Mouse (Mus musculus) liver, postnatal 0 days (tissue): Measurements from ENCODE around the gene Gm4884. TPM values are rescaled to one million over a fixed set of nuclear protein-coding genes. Genes with fewer than 3 reads are reported as not detected.
"Not testable (repeated sequence)": the region's sequence is repeated elsewhere in the genome, so short reads cannot be mapped to it uniquely, and the experiment has no call there.

ENCODE experiments used
- ATAC-seq: fragments of 200-750 bp; cut with Nextera tagmentation; 2 replicates; pipeline ENCODE4 v1.8.0; 2017; ENCODE audit warnings: mild to moderate bottlenecking, moderate library complexity
- DNase-seq: peaks from one replicate; pipeline ENCODE4 v3.0.0-alpha.2; 2016
- H3K27ac ChIP-seq: fragments of 300-500 bp; sonication (generic); 2 replicates; pipeline ENCODE4 v1.5.1; 2014; ENCODE audit warnings: antibody characterized with exemption, moderate library complexity, mild to moderate bottlenecking, low read depth
- H3K27me3 ChIP-seq: fragments of 300-500 bp; sonication (generic); 2 replicates; pipeline ENCODE4 v1.6.1; 2014; ENCODE audit warnings: low read length, control low read depth, mixed read lengths; ENCODE audit not compliant: insufficient read depth
- H3K36me3 ChIP-seq: fragments of 300-500 bp; sonication (generic); replicated peaks from 2 replicates; pipeline ENCODE4 v1.6.1; 2014; ENCODE audit warnings: mild to moderate bottlenecking, control low read depth, low read length, moderate library complexity, mixed read lengths; ENCODE audit not compliant: insufficient read depth
- H3K4me1 ChIP-seq: fragments of 300-500 bp; sonication (generic); 2 replicates; pipeline ENCODE4 v1.6.1; 2014; ENCODE audit warnings: antibody characterized with exemption, mild to moderate bottlenecking, control low read depth; ENCODE audit not compliant: insufficient read depth
- H3K4me2 ChIP-seq: fragments of 300-500 bp; sonication (generic); 2 replicates; pipeline ENCODE4 v1.6.1; 2014; ENCODE audit warnings: low read depth, mild to moderate bottlenecking, low read length, moderate library complexity, mixed read lengths
- H3K4me3 ChIP-seq: fragments of 300-500 bp; sonication (generic); 2 replicates; pipeline ENCODE4 v1.5.1; 2014; ENCODE audit warnings: low read depth, low read length
- H3K9ac ChIP-seq: fragments of 300-500 bp; sonication (generic); replicated peaks from 2 replicates; pipeline ENCODE4 v1.6.1; 2014; ENCODE audit warnings: mild to moderate bottlenecking, moderate library complexity
- H3K9me3 ChIP-seq: fragments of 300-500 bp; sonication (generic); 2 replicates; pipeline ENCODE4 v1.6.1; 2016; ENCODE audit warnings: mild to moderate bottlenecking, control low read depth, low read length, mixed read lengths
- CTCF ChIP-seq: sonication (generic); IDR thresholded peaks from 2 replicates; pipeline ENCODE4 v1.5.1; 2016; ENCODE audit warnings: antibody characterized with exemption, low read depth
- EP300 ChIP-seq: IDR thresholded peaks from 2 replicates; pipeline ENCODE4 v1.6.1; 2016; ENCODE audit warnings: antibody characterized with exemption, low read depth, mild to moderate bottlenecking
- WGBS: fragments of 180-500 bp; shearing (Covaris S2); extraction: QIAGEN DNeasy Blood & Tissue Kit; methylation state at CpG from one replicate; pipeline ENCODE4 v1.1.7; 2014; ENCODE audit not compliant: insufficient replicate concordance; 5-methylcytosine and 5-hydroxymethylcytosine counted together
- polyA plus RNA-seq: library from polyadenylated mRNA; unstranded; fragments of >200 nt; fragmentation: Nextera tagmentation; extraction: Ambion mirVana; gene quantifications from 2 replicates; pipeline ENCODE4 v1.2.1, GENCODE M21; 2015

Gene Gm4884
- not detected in 2 replicates for polyA plus RNA-seq

DNA sequence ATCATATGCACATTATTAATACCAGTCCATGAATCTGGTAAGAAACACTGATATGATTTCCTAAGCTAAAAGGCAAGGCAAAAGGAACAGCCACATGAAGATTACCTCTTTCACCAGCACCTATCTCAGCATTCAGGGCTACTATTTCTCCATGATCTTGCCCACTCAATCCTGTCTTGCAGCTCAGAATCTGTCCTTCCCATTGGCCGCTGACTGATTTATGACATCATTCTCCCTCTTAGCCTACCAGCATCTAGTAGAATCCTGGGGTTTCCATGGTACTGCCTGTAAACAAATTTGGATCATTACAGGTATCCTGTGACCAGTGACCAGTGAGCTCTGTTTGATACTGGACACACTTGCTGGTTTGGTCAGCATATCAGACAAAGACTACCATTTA is at the start of gene Gm4884:
Gene Gm4884 (plus strand): TSS at position 301 of the 400 bp plus-strand sequence.
- DNase-seq, H3K4me1 ChIP-seq, ATAC-seq, H3K36me3 ChIP-seq, H3K4me2 ChIP-seq, H3K4me3 ChIP-seq, H3K27me3 ChIP-seq, H3K27ac ChIP-seq, H3K9ac ChIP-seq, H3K9me3 ChIP-seq: not testable (repeated sequence)
- 76% methylated on average over 1 of the region's 1 CpGs for WGBS

DNA sequence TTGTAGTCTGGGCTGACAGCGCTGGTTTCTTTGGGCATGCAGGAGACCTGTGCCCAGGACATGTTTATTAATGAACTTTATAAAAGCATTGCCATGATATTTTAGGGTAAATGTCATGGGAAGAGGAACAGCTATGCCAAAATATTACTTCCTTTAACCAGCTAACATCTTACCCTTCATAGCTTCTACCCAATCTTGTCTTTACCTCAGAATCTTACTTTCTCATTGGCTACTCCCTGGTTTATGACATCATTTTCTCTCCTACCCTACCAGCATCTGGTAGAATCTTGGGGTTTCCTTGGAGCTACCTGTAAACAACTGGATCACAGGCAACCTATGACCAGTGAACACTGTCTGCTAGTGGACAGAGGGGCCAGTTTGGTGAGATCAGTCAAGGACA is 45.3 kb upstream of the Gm4884 start, which contains the start of gene 4930433I11Rik:
Gene 4930433I11Rik (plus strand): TSS at position 301 of the 400 bp plus-strand sequence.
- WGBS, result 83% methylated on average over 1 of the region's 1 CpGs
- no peak within 1 kb of the TSS for H3K4me2 ChIP-seq
- no peak for ATAC-seq

DNA sequence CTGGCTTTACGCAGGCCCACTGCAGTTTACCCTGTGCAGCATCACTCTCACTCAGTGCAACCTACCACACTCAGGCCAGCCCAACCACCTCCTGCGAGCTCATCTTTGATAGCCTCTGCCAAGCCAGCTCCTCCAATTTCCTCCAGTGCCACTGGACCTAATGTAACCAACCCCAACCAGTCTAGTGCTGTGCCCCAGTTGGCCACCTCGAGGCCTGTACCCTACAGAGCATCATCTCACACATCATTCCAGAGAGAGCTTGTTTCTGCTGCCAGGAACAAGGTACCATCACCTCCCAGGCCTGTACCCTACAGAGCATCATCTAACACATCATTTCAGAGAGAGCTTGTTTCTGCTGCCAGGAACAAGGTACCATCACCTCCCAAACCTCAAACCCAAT is 11.5 kb downstream of the Gm4884 start:
- 49% methylated on average over 3 of the region's 3 CpGs for WGBS
- H3K4me3 ChIP-seq, H3K9ac ChIP-seq, DNase-seq, H3K27ac ChIP-seq, H3K36me3 ChIP-seq, ATAC-seq, H3K9me3 ChIP-seq, H3K4me1 ChIP-seq, H3K4me2 ChIP-seq, H3K27me3 ChIP-seq: not testable (repeated sequence)

More for the DNA sequence above, 45.3 kb upstream of the Gm4884 start, which contains the start of gene 4930433I11Rik:
- Histone ChIP-seq H3K27me3 (no peaks in the 10 kb centered on the region), H3K4me3 (no peak within 1 kb of the TSS), H3K4me1 (no peaks in the 10 kb centered on the region), H3K27ac (no peak within 1 kb of the TSS), H3K36me3 (no peaks in the 10 kb centered on the region), H3K9me3 (no peaks in the 10 kb centered on the region), H3K9ac (no peak within 1 kb of the TSS)
- no peak for TF ChIP-seq EP300
- no peak for TF ChIP-seq CTCF
- no peak for DNase-seq

Other genes starting within 250 kb of the Gm4884 start
- 0.14 TPM in 1 of 2 replicates, not detected in the other for gene Vstm2b, start 134.4 kb upstream of the Gm4884 start, polyA plus RNA-seq
- not detected in 2 replicates for gene 4930433I11Rik, start 45.2 kb upstream of the Gm4884 start, polyA plus RNA-seq
- not detected in 2 replicates for gene Gm5592, start 121.1 kb downstream of the Gm4884 start, polyA plus RNA-seq